ENCODE assay signal across 8 mouse cellular contexts in the genomic region with DNA sequence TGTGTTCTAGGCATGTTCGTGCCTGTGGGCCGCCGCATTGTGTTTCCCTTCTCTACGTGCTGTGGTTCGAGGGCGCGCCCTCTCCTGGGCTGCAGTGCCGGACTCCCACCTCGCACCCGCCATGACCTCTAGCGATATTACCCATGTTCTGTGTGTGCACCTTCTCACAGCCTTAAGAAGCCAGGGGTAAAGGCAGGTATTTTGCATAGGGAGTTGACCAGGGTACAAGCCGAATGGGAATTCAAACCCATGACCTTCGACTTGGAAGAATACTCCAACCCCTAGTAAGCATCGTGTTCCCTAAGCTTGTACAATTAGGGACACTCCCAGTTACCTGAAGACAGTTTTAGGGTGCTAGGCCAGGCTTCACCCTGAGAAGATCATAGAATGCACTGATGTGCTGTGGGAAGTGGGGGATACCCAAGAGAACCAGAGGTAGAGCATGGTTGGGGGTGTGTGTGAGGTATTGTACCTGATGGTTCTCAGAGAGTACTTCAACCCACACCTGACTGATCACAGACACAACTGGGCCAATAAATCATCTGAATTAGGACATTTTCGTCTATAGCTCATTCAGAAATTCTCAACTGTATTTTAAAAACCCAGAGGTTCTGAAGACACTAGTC.
DNase-seq lines count a peak whose midpoint lies in the region; ATAC-seq and TF ChIP-seq lines count a peak whose summit lies in the region.
"Not testable (repeated sequence)": the region's sequence is repeated elsewhere in the genome, so short reads cannot be mapped to it uniquely, and the experiment has no call there.

No protein-coding gene starts in this region.

- peak; percentile 27 for ATAC-seq in forebrain, embryonic 15.5 days (replicated peaks)
- not testable (repeated sequence) for ATAC-seq in hindbrain, embryonic 11.5 days (ENCODE audit: low FRiP score); kidney, embryonic 16.5 days (ENCODE audit: low FRiP score, low TSS enrichment); stomach, embryonic 14.5 days (ENCODE audit: insufficient number of reproducible peaks, insufficient read depth, low FRiP score, low read depth)
- 0 out of 2 replicates have a peak, but pooled peaks have one; percentile 4 for ATAC-seq in liver, embryonic 14.5 days (ENCODE audit: insufficient read depth)
- ATAC-seq in monocyte, adult 5-6 weeks (replicated peaks; ENCODE audit: insufficient number of reproducible peaks, low FRiP score, low TSS enrichment, poor library complexity, severe bottlenecking), result peak; percentile 79; the same call in 1 of the 2 replicates

- TF ChIP-seq POLR2A in cortical plate, adult 2 months (IDR thresholded peaks at IDR 0.05; ENCODE audit: extremely low read depth, insufficient read depth, low read length), result not testable (repeated sequence)

- H3K4me1 ChIP-seq in ES-E14 (ENCODE audit: control insufficient read depth in 2 of 2, insufficient read depth in 2 of 2, low read length in 2 of 2, poor library complexity in 1 of 2); cortical plate, adult 2 months (ENCODE audit: control insufficient read depth, insufficient read depth, low read length); forebrain, embryonic 15.5 days; hindbrain, embryonic 11.5 days (replicated peaks; ENCODE audit: control insufficient read depth, insufficient read depth, low read length); kidney, embryonic 16.5 days (ENCODE audit: insufficient read depth, low read length); liver, embryonic 14.5 days (replicated peaks; ENCODE audit: control insufficient read depth in 2 of 2, insufficient read depth in 2 of 2, low read length in 1 of 2); stomach, embryonic 14.5 days (ENCODE audit: control insufficient read depth, insufficient read depth, low read length): not testable (repeated sequence)

- 12% methylated on average over 15 of the region's 15 CpGs for WGBS in forebrain, embryonic 15.5 days
- WGBS in hindbrain, embryonic 11.5 days, result 15% methylated on average over 12 of the region's 15 CpGs
- 24% methylated on average over 8 of the region's 15 CpGs for WGBS in kidney, embryonic 16.5 days
- WGBS in liver, embryonic 14.5 days (ENCODE audit: insufficient replicate concordance), result 13% methylated on average over 11 of the region's 15 CpGs
- whole genome bisulfite sequencing in stomach, embryonic 14.5 days, result 13% methylated on average over 13 of the region's 15 CpGs

- in situ Hi-C loops in ES-E14 (cut with MboI; ENCODE audit: low sequenced_read_pairs in 2 of 2, unreplicated experiment in 2 of 2), result not testable (repeated sequence)

- peak overlapping the region; percentile 17 to 99 for H3K4me3 ChIP-seq in ES-E14 (ENCODE audit: insufficient read depth in 1 of 2, low read depth in 1 of 2, low read length in 2 of 2, poor library complexity in 1 of 2, severe bottlenecking in 1 of 2)
- H3K4me3 ChIP-seq in cortical plate, adult 2 months (ENCODE audit: insufficient read depth, low read length), result peak overlapping the region; percentile 74
- H3K4me3 ChIP-seq in forebrain, embryonic 15.5 days, result peak overlapping the region; percentile 79
- H3K4me3 ChIP-seq in hindbrain, embryonic 11.5 days (ENCODE audit: low read depth, low read length), result peak overlapping the region; percentile 80
- peak overlapping the region; percentile 80 for H3K4me3 ChIP-seq in kidney, embryonic 16.5 days (ENCODE audit: low read length)
- peak overlapping the region; percentile 37 to 78 for H3K4me3 ChIP-seq in liver, embryonic 14.5 days (ENCODE audit: insufficient read depth in 1 of 2, low read depth in 2 of 2, low read length in 2 of 2)
- H3K4me3 ChIP-seq in stomach, embryonic 14.5 days (ENCODE audit: low read depth, low read length), result peak overlapping the region; percentile 62

- H3K27me3 ChIP-seq in forebrain, embryonic 15.5 days; hindbrain, embryonic 11.5 days (ENCODE audit: control insufficient read depth, insufficient read depth, low read length); kidney, embryonic 16.5 days (ENCODE audit: insufficient read depth, low read length); liver, embryonic 14.5 days (ENCODE audit: control insufficient read depth, insufficient read depth, low read length); stomach, embryonic 14.5 days (ENCODE audit: control insufficient read depth, insufficient read depth, low read length): not testable (repeated sequence)

- peak; percentile 9 for DNase-seq in ES-E14 (ENCODE audit: low read depth, low spot score)
- DNase-seq in hindbrain, embryonic 11.5 days (ENCODE audit: low spot score), result peak; percentile 33
- DNase-seq in liver, embryonic 14.5 days (ENCODE audit: low read depth in 3 of 3, low spot score in 3 of 3), result not testable (repeated sequence)

- H3K4me2 ChIP-seq in forebrain, embryonic 15.5 days (replicated peaks), result peak overlapping the region; percentile 40
- not testable (repeated sequence) for H3K4me2 ChIP-seq in hindbrain, embryonic 11.5 days (replicated peaks; ENCODE audit: low read depth, low read length)
- peak overlapping the region; percentile 41 for H3K4me2 ChIP-seq in kidney, embryonic 16.5 days (replicated peaks; ENCODE audit: low read depth, low read length)
- peak overlapping the region; percentile 72 for H3K4me2 ChIP-seq in liver, embryonic 14.5 days (ENCODE audit: low read depth)
- peak overlapping the region; percentile 15; the same call in 1 of the 2 replicates for H3K4me2 ChIP-seq in stomach, embryonic 14.5 days (replicated peaks; ENCODE audit: low read depth, low read length)

- not testable (repeated sequence) for H3K9me3 ChIP-seq in ES-E14 (ENCODE audit: control insufficient read depth, insufficient read depth, low read depth, low read length); hindbrain, embryonic 11.5 days (ENCODE audit: control insufficient read depth, low read length); liver, embryonic 14.5 days (ENCODE audit: control insufficient read depth, low read length); stomach, embryonic 14.5 days (ENCODE audit: control insufficient read depth, low read depth, low read length)
- peaks cover 12% of the 10 kb centered on the region; the same call in 1 of the 2 replicates for H3K9me3 ChIP-seq in forebrain, embryonic 15.5 days
- H3K9me3 ChIP-seq in kidney, embryonic 16.5 days (ENCODE audit: low read length), result peaks cover 15% of the 10 kb centered on the region

- TF ChIP-seq CTCF in cortical plate, adult 2 months (IDR thresholded peaks at IDR 0.05; ENCODE audit: extremely low read depth, insufficient read depth, low read length), result not testable (repeated sequence)
- peak; percentile 6; the same call in 1 of the 2 replicates for TF ChIP-seq CTCF in liver, embryonic 14.5 days (IDR thresholded peaks at IDR 0.05; ENCODE audit: low read depth)

- peak overlapping the region; percentile 34; the same call in 1 of the 2 replicates for H3K9ac ChIP-seq in ES-E14 (ENCODE audit: insufficient read depth, low read depth, low read length, poor library complexity, severe bottlenecking)
- peak overlapping the region; percentile 71 for H3K9ac ChIP-seq in forebrain, embryonic 15.5 days (replicated peaks)
- H3K9ac ChIP-seq in hindbrain, embryonic 11.5 days (ENCODE audit: low read depth, low read length); kidney, embryonic 16.5 days (replicated peaks; ENCODE audit: low read length); liver, embryonic 14.5 days (replicated peaks); stomach, embryonic 14.5 days (replicated peaks; ENCODE audit: low read depth, low read length): not testable (repeated sequence)

- not testable (repeated sequence) for H3K27ac ChIP-seq in ES-E14 (ENCODE audit: insufficient read depth, low read depth, low read length, poor library complexity, severe bottlenecking); cortical plate, adult 2 months (ENCODE audit: insufficient read depth, low read length); forebrain, embryonic 15.5 days (replicated peaks); hindbrain, embryonic 11.5 days (ENCODE audit: low read depth, low read length); kidney, embryonic 16.5 days (ENCODE audit: low read length); liver, embryonic 14.5 days; stomach, embryonic 14.5 days (ENCODE audit: low read length)

- TF ChIP-seq EP300 in liver, embryonic 14.5 days (IDR thresholded peaks at IDR 0.05; ENCODE audit: low read depth), result not testable (repeated sequence)

- not testable (repeated sequence) for H3K36me3 ChIP-seq in ES-E14 (ENCODE audit: control insufficient read depth, insufficient read depth, low read length, poor library complexity, severe bottlenecking); forebrain, embryonic 15.5 days; hindbrain, embryonic 11.5 days (ENCODE audit: control insufficient read depth, insufficient read depth, low read length); liver, embryonic 14.5 days (replicated peaks; ENCODE audit: control insufficient read depth, insufficient read depth, low read depth); stomach, embryonic 14.5 days (ENCODE audit: control insufficient read depth, insufficient read depth, low read length)
- H3K36me3 ChIP-seq in kidney, embryonic 16.5 days (ENCODE audit: insufficient read depth, low read length), result peaks cover 16% of the 10 kb centered on the region
